Mouse (Mus musculus): ENCODE measurements around the gene Pip4k2c. TPM values are rescaled to one million over a fixed set of nuclear protein-coding genes. Genes with fewer than 3 reads are reported as not detected.
"Not testable (repeated sequence)": the region's sequence is repeated elsewhere in the genome, so short reads cannot be mapped to it uniquely, and the experiment has no call there.

Gene Pip4k2c
- total RNA-seq, 2 experiments from 2014 or later, result 12.1 to 13.8 TPM

- ATAC-seq (replicated peaks; ENCODE audit: poor library complexity, severe bottlenecking), result peak; percentile 51
Measured at GRCm38 (mm10) chr10:127210961-127211405, 402 bp downstream of the Pip4k2c start.

- ATAC-seq (replicated peaks; ENCODE audit: poor library complexity, severe bottlenecking), result no peak
Measured at GRCm38 (mm10) chr10:127209928-127210570, 1.3 kb downstream of the Pip4k2c start.

GRCm38 (mm10) chr10:127208921-127209320, 2.5 kb downstream of the Pip4k2c start:
- ATAC-seq (replicated peaks; ENCODE audit: poor library complexity, severe bottlenecking), result no peak

GRCm38 (mm10) chr10:127205373-127205772, 6.0 kb downstream of the Pip4k2c start:
- no peak for ATAC-seq (replicated peaks; ENCODE audit: poor library complexity, severe bottlenecking)

GRCm38 (mm10) chr10:127204589-127204988, 6.8 kb downstream of the Pip4k2c start:
- no peak for ATAC-seq (replicated peaks; ENCODE audit: poor library complexity, severe bottlenecking)

- ATAC-seq (replicated peaks; ENCODE audit: poor library complexity, severe bottlenecking), result no peak
Measured at GRCm38 (mm10) chr10:127203106-127203505, 8.3 kb downstream of the Pip4k2c start.

- no peak for ATAC-seq (replicated peaks; ENCODE audit: poor library complexity, severe bottlenecking)
Measured at GRCm38 (mm10) chr10:127200279-127200678, 11.1 kb downstream of the Pip4k2c start.

GRCm38 (mm10) chr10:127199474-127199873, 11.9 kb downstream of the Pip4k2c start:
- ATAC-seq (replicated peaks; ENCODE audit: poor library complexity, severe bottlenecking), result no peak

- no peak for ATAC-seq (replicated peaks; ENCODE audit: poor library complexity, severe bottlenecking)
Measured at GRCm38 (mm10) chr10:127199068-127199467, 12.3 kb downstream of the Pip4k2c start.

- ATAC-seq (replicated peaks; ENCODE audit: poor library complexity, severe bottlenecking), result no peak
Measured at GRCm38 (mm10) chr10:127198492-127198891, 12.9 kb downstream of the Pip4k2c start.

GRCm38 (mm10) chr10:127197505-127198110, 13.8 kb downstream of the Pip4k2c start:
- ATAC-seq (replicated peaks; ENCODE audit: poor library complexity, severe bottlenecking), result no peak

- no peak for ATAC-seq (replicated peaks; ENCODE audit: poor library complexity, severe bottlenecking)
Measured at GRCm38 (mm10) chr10:127197104-127197503, 14.3 kb downstream of the Pip4k2c start.

GRCm38 (mm10) chr10:127196392-127196791, 15.0 kb downstream of the Pip4k2c start:
- no peak for ATAC-seq (replicated peaks; ENCODE audit: poor library complexity, severe bottlenecking)

GRCm38 (mm10) chr10:127195328-127196129, 15.9 kb downstream of the Pip4k2c start, which contains the start of gene Dtx3:
TSS of gene Dtx3 (minus strand) at chr10:127195728.
- peak; percentile 7; the same call in 1 of the 2 replicates for ATAC-seq (replicated peaks; ENCODE audit: poor library complexity, severe bottlenecking)

- peak; percentile 74 for ATAC-seq (replicated peaks; ENCODE audit: poor library complexity, severe bottlenecking)
Measured at GRCm38 (mm10) chr10:127194428-127195327, 16.7 kb downstream of the Pip4k2c start.

- ATAC-seq (replicated peaks; ENCODE audit: poor library complexity, severe bottlenecking), result no peak
Measured at GRCm38 (mm10) chr10:127193011-127193410, 18.4 kb downstream of the Pip4k2c start.

- not testable (repeated sequence) for ATAC-seq (replicated peaks; ENCODE audit: poor library complexity, severe bottlenecking)
Measured at GRCm38 (mm10) chr10:127192057-127192328, 19.4 kb downstream of the Pip4k2c start.

- no peak for ATAC-seq (replicated peaks; ENCODE audit: poor library complexity, severe bottlenecking)
Measured at GRCm38 (mm10) chr10:127191191-127192056, 20.0 kb downstream of the Pip4k2c start.

Data from granulocyte monocyte progenitor cell, adult 5-6 weeks (primary cell).